Mouse (Mus musculus) midbrain, postnatal 0 days (tissue): Measurements from ENCODE around the gene Lin28a. TPM values are rescaled to one million over a fixed set of nuclear protein-coding genes. Genes with fewer than 3 reads are reported as not detected.

ENCODE experiments used
- ATAC-seq: fragments of 200-750 bp; cut with Nextera tagmentation; 2 replicates; pipeline ENCODE4 v1.8.0; 2017; ENCODE audit warnings: moderate number of reproducible peaks, mild to moderate bottlenecking, moderate TSS enrichment, moderate library complexity; ENCODE audit not compliant: low FRiP score
- DNase-seq: peaks from one replicate; pipeline ENCODE4 v3.0.0-alpha.2; 2015; ENCODE audit warnings: low spot score
- H3K27ac ChIP-seq: fragments of 300-500 bp; sonication (generic); 2 replicates; pipeline ENCODE4 v1.5.1; 2014; ENCODE audit warnings: low read depth, mild to moderate bottlenecking, low read length, mixed read lengths
- H3K27me3 ChIP-seq: fragments of 300-500 bp; sonication (generic); 2 replicates; pipeline ENCODE4 v1.6.1; 2014; ENCODE audit warnings: low read length, control low read depth, mixed read lengths; ENCODE audit not compliant: insufficient read depth
- H3K36me3 ChIP-seq: fragments of 300-500 bp; sonication (generic); 2 replicates; pipeline ENCODE4 v1.6.1; 2014; ENCODE audit warnings: low read length, control low read depth, mixed read lengths; ENCODE audit not compliant: insufficient read depth
- H3K4me1 ChIP-seq: fragments of 300-500 bp; sonication (generic); 2 replicates; pipeline ENCODE4 v1.6.1; 2014; ENCODE audit warnings: mild to moderate bottlenecking, control low read depth, antibody characterized with exemption, low read length, mixed read lengths; ENCODE audit not compliant: insufficient read depth
- H3K4me2 ChIP-seq: fragments of 300-500 bp; sonication (generic); 2 replicates; pipeline ENCODE4 v1.6.1; 2014; ENCODE audit warnings: low read depth, mild to moderate bottlenecking, low read length, mixed read lengths; ENCODE audit not compliant: poor library complexity, severe bottlenecking
- H3K4me3 ChIP-seq: fragments of 300-500 bp; sonication (generic); 2 replicates; pipeline ENCODE4 v1.5.1; 2014; ENCODE audit warnings: low read depth, mild to moderate bottlenecking, low read length, moderate library complexity
- H3K9ac ChIP-seq: fragments of 300-500 bp; sonication (generic); replicated peaks from 2 replicates; pipeline ENCODE4 v1.6.1; 2014; ENCODE audit warnings: mild to moderate bottlenecking, low read length, moderate library complexity, mixed read lengths; ENCODE audit not compliant: poor library complexity, severe bottlenecking
- H3K9me3 ChIP-seq: fragments of 300-500 bp; sonication (generic); 2 replicates; pipeline ENCODE4 v1.6.1; 2016; ENCODE audit warnings: low read length, control low read depth
- CTCF ChIP-seq: IDR thresholded peaks from 2 replicates; pipeline ENCODE4 v1.5.1; 2016; ENCODE audit warnings: antibody characterized with exemption, mild to moderate bottlenecking
- WGBS: fragments of 180-500 bp; shearing (Covaris S2); extraction: QIAGEN DNeasy Blood & Tissue Kit; methylation state at CpG from one replicate; pipeline ENCODE4 v1.1.7; 2014; 5-methylcytosine and 5-hydroxymethylcytosine counted together
- polyA plus RNA-seq: library from polyadenylated mRNA; unstranded; fragments of >200 nt; fragmentation: Nextera tagmentation; extraction: Ambion mirVana; gene quantifications from 2 replicates; pipeline ENCODE4 v1.2.1, GENCODE M21; 2015
- total RNA-seq: library from RNA; depleted of rRNA; stranded (reverse); fragments of >200 nt; gene quantifications from 2 replicates; pipeline ENCODE4 v1.2.3, GENCODE M21; 2014

Gene Lin28a
- total and polyA plus RNA-seq, 2 experiments from 2014 or later = 0.04 to 0.05 TPM

DNA sequence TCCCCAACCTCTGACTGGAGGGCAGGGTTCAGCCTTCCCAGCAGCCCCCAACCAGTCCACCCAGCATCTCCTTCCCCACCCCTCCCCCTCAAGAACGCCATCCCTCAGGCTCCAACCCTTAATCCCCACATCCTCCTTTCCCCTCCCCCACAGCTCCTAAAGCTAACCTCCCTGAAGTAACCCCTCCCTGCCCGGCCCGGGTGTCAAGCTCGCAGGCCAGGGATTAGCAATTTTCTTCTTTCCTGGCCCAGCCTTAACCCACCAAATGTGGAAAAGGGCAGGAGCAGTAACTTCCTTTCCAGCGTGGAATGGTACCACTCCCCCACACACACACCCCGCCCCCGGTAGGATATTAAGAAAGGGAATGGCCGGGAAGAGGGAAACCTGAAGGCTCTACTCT, 1.9 kb downstream of the Lin28a start:
- Histone ChIP-seq H3K27ac (no peak overlapping the region), H3K36me3 (no peaks in the 10 kb centered on the region), H3K27me3 (peaks cover 18% of the 10 kb centered on the region), H3K4me2 (no peak overlapping the region), H3K9ac (no peak overlapping the region), H3K4me1 (peaks cover 8% of the 10 kb centered on the region), H3K4me3 (no peak overlapping the region), H3K9me3 (no peaks in the 10 kb centered on the region)
- 5% methylated on average over 8 of the region's 8 CpGs for WGBS
- DNase-seq (no peak), ATAC-seq (no peak)
- no peak for TF ChIP-seq CTCF

- ATAC-seq (no peak), DNase-seq (no peak)
- Histone ChIP-seq H3K4me2 (no peak overlapping the region), H3K27ac (no peak overlapping the region), H3K9me3 (no peaks in the 10 kb centered on the region), H3K4me1 (peaks cover 8% of the 10 kb centered on the region), H3K36me3 (no peaks in the 10 kb centered on the region), H3K27me3 (peaks cover 18% of the 10 kb centered on the region), H3K4me3 (no peak overlapping the region), H3K9ac (no peak overlapping the region)
- TF ChIP-seq CTCF = no peak
- WGBS = 9% methylated on average over 7 of the region's 7 CpGs
These were observed 2.4 kb downstream of the Lin28a start for GRCm38 (mm10) chr4:134016208-134016607.

- H3K27me3 ChIP-seq = peaks cover 13% of the 10 kb centered on the region
- no peak overlapping the region for H3K27ac ChIP-seq
- ATAC-seq (no peak), DNase-seq (no peak)
- peak; percentile 78 for TF ChIP-seq CTCF
- H3K9me3 ChIP-seq = no peaks in the 10 kb centered on the region
- WGBS = 53% methylated on average over 12 of the region's 12 CpGs
- no peak overlapping the region for H3K4me2 ChIP-seq
- no peak overlapping the region for H3K9ac ChIP-seq
- no peaks in the 10 kb centered on the region for H3K36me3 ChIP-seq
- H3K4me3 ChIP-seq = no peak overlapping the region
- H3K4me1 ChIP-seq = peaks cover 3% of the 10 kb centered on the region; the same call in 1 of the 2 replicates
These were observed 5.6 kb downstream of the Lin28a start for GRCm38 (mm10) chr4:134012858-134013528.

GRCm38 (mm10) chr4:134011450-134012414, 6.9 kb downstream of the Lin28a start:
- TF ChIP-seq CTCF = no peak
- 10% methylated on average over 16 of the region's 16 CpGs for WGBS
- ATAC-seq (no peak), DNase-seq (no peak)
- Histone ChIP-seq H3K9ac (no peak overlapping the region), H3K9me3 (no peaks in the 10 kb centered on the region), H3K36me3 (no peaks in the 10 kb centered on the region), H3K4me3 (no peak overlapping the region), H3K27ac (no peak overlapping the region), H3K4me1 (no peaks in the 10 kb centered on the region), H3K4me2 (no peak overlapping the region), H3K27me3 (peaks cover under 1% of the 10 kb centered on the region; the same call in 1 of the 2 replicates)

DNA sequence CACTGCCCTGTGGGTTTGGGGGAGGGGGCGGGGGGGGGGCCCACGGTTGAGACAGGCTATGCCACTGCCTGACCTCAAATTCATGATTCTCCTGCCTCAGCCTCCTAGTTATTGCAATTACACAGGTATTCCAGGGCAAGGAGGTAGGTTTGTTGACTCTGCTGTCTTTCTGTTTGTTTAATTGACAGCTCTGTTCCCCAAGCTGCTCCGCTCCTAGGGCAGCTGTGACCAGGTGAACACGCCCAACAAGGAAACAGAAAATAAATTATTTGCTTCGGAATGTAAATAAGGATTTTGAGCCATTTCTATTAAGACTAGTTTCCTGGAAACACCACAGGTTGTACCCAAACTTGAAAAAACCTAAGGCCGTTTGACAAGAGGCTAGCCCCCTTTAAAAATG, 8.9 kb downstream of the Lin28a start:
- no peak for TF ChIP-seq CTCF
- no peaks in the 10 kb centered on the region for H3K4me1 ChIP-seq
- no peaks in the 10 kb centered on the region for H3K9me3 ChIP-seq
- no peak overlapping the region for H3K4me2 ChIP-seq
- no peak for ATAC-seq
- no peak overlapping the region for H3K9ac ChIP-seq
- H3K27ac ChIP-seq = no peak overlapping the region
- no peaks in the 10 kb centered on the region for H3K36me3 ChIP-seq
- no peak overlapping the region for H3K4me3 ChIP-seq
- 66% methylated on average over 6 of the region's 6 CpGs for WGBS
- no peak for DNase-seq
- no peaks in the 10 kb centered on the region for H3K27me3 ChIP-seq

DNA sequence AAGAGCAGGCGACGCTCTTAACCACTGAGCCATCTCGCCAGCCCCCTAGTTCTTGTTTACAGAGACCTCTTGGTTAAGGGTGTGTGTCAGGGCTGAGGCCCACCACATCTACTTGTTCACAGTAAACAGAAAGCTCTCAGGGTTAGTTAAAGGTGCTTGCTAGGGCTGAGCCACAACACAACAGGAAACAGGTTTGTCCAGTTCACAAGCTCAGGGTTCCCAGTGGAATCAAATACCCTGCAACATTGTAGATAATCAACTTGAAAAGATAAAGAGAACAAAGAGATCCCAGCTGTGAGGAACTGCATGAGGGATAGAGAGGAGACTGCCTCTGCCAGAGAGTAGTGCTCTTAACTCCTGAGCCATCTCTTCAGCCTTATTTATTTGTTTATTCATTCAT, 11.8 kb downstream of the Lin28a start:
- Histone ChIP-seq H3K4me1 (no peaks in the 10 kb centered on the region), H3K9me3 (no peaks in the 10 kb centered on the region), H3K27me3 (no peaks in the 10 kb centered on the region), H3K36me3 (no peaks in the 10 kb centered on the region), H3K4me3 (no peak overlapping the region), H3K4me2 (no peak overlapping the region), H3K9ac (no peak overlapping the region), H3K27ac (no peak overlapping the region)
- DNase-seq (no peak), ATAC-seq (no peak)
- 94% methylated on average over 3 of the region's 3 CpGs for WGBS
- no peak for TF ChIP-seq CTCF
